Mouse (Mus musculus): ENCODE data around the gene Btaf1. TPM values are rescaled to one million over a fixed set of nuclear protein-coding genes. Genes with fewer than 3 reads are reported as not detected.
"Not testable (repeated sequence)": the region's sequence is repeated elsewhere in the genome, so short reads cannot be mapped to it uniquely, and the experiment has no call there.

The Btaf1 gene
- polyA plus RNA-seq, 1 experiment from 2014 or later, result 9.1 TPM

GRCm38 (mm10) chr19:36927800-36928361, 2.0 kb downstream of the Btaf1 start:
- no peak overlapping the region for H3K9ac ChIP-seq
- H3K27ac ChIP-seq, result no peak overlapping the region
- 0 out of 2 replicates have a peak, but pooled peaks cover 2% of the 10 kb centered on the region for H3K4me1 ChIP-seq (replicated peaks)
- H3K27me3 ChIP-seq (replicated peaks), result no peaks in the 10 kb centered on the region
- H3K4me2 ChIP-seq (replicated peaks), result no peak overlapping the region
- 81% methylated on average over 6 of the region's 6 CpGs for WGBS
- H3K36me3 ChIP-seq, result no peaks in the 10 kb centered on the region
- H3K9me3 ChIP-seq, result no peaks in the 10 kb centered on the region
- no peak for ATAC-seq
- H3K4me3 ChIP-seq (replicated peaks), result no peak overlapping the region

GRCm38 (mm10) chr19:36929816-36930215, 3.9 kb downstream of the Btaf1 start:
- 0 out of 2 replicates have a peak, but pooled peaks cover 2% of the 10 kb centered on the region for H3K4me1 ChIP-seq (replicated peaks)
- no peak overlapping the region for H3K4me3 ChIP-seq (replicated peaks)
- no peak for ATAC-seq
- H3K27ac ChIP-seq, result no peak overlapping the region
- H3K4me2 ChIP-seq (replicated peaks), result no peak overlapping the region
- H3K9ac ChIP-seq, result no peak overlapping the region
- H3K27me3 ChIP-seq (replicated peaks), result no peaks in the 10 kb centered on the region
- no peaks in the 10 kb centered on the region for H3K36me3 ChIP-seq
- H3K9me3 ChIP-seq, result no peaks in the 10 kb centered on the region

- no peak for ATAC-seq
- Histone ChIP-seq H3K4me2 (replicated peaks) (no peak overlapping the region), H3K27ac (no peak overlapping the region), H3K9ac (no peak overlapping the region), H3K9me3 (no peaks in the 10 kb centered on the region), H3K4me3 (replicated peaks) (no peak overlapping the region), H3K27me3 (replicated peaks) (no peaks in the 10 kb centered on the region), H3K36me3 (no peaks in the 10 kb centered on the region), H3K4me1 (replicated peaks) (0 out of 2 replicates have a peak, but pooled peaks cover 2% of the 10 kb centered on the region)
These were observed 6.2 kb downstream of the Btaf1 start for GRCm38 (mm10) chr19:36932097-36932496.

GRCm38 (mm10) chr19:36932613-36933012, 6.7 kb downstream of the Btaf1 start:
- H3K4me2 ChIP-seq (replicated peaks), result no peak overlapping the region
- no peak overlapping the region for H3K27ac ChIP-seq
- no peaks in the 10 kb centered on the region for H3K36me3 ChIP-seq
- H3K9me3 ChIP-seq, result no peaks in the 10 kb centered on the region
- no peaks in the 10 kb centered on the region for H3K4me1 ChIP-seq (replicated peaks)
- 77% methylated on average over 2 of the region's 2 CpGs for WGBS
- H3K27me3 ChIP-seq (replicated peaks), result no peaks in the 10 kb centered on the region
- ATAC-seq, result no peak
- H3K9ac ChIP-seq, result no peak overlapping the region
- H3K4me3 ChIP-seq (replicated peaks), result no peak overlapping the region

- Histone ChIP-seq H3K27me3 (replicated peaks) (no peaks in the 10 kb centered on the region), H3K36me3 (no peaks in the 10 kb centered on the region), H3K4me1 (replicated peaks) (no peaks in the 10 kb centered on the region), H3K9me3 (no peaks in the 10 kb centered on the region), H3K4me3 (replicated peaks) (no peak overlapping the region), H3K9ac (no peak overlapping the region), H3K27ac (no peak overlapping the region), H3K4me2 (replicated peaks) (no peak overlapping the region)
- 84% methylated on average over 4 of the region's 4 CpGs for WGBS
- ATAC-seq, result no peak
These were observed 10.4 kb downstream of the Btaf1 start for GRCm38 (mm10) chr19:36936285-36936684.

GRCm38 (mm10) chr19:36938008-36938407, 12.1 kb downstream of the Btaf1 start:
- no peaks in the 10 kb centered on the region for H3K9me3 ChIP-seq
- H3K4me2 ChIP-seq (replicated peaks), result no peak overlapping the region
- H3K9ac ChIP-seq, result no peak overlapping the region
- no peak for ATAC-seq
- H3K27ac ChIP-seq, result no peak overlapping the region
- no peaks in the 10 kb centered on the region for H3K27me3 ChIP-seq (replicated peaks)
- no peaks in the 10 kb centered on the region for H3K4me1 ChIP-seq (replicated peaks)
- no peaks in the 10 kb centered on the region for H3K36me3 ChIP-seq
- no peak overlapping the region for H3K4me3 ChIP-seq (replicated peaks)

GRCm38 (mm10) chr19:36940064-36940463, 14.2 kb downstream of the Btaf1 start:
- 93% methylated on average over 1 of the region's 1 CpGs for WGBS
- no peak for ATAC-seq
- Histone ChIP-seq H3K4me2 (replicated peaks) (no peak overlapping the region), H3K27me3 (replicated peaks) (no peaks in the 10 kb centered on the region), H3K27ac (no peak overlapping the region), H3K9me3 (no peaks in the 10 kb centered on the region), H3K4me1 (replicated peaks) (no peaks in the 10 kb centered on the region), H3K4me3 (replicated peaks) (no peak overlapping the region), H3K36me3 (no peaks in the 10 kb centered on the region), H3K9ac (no peak overlapping the region)

- WGBS, result 78% methylated on average over 4 of the region's 4 CpGs
- no peak overlapping the region for H3K4me2 ChIP-seq (replicated peaks)
- H3K27ac ChIP-seq, result no peak overlapping the region
- no peak overlapping the region for H3K9ac ChIP-seq
- H3K4me1 ChIP-seq (replicated peaks), result no peaks in the 10 kb centered on the region
- H3K4me3 ChIP-seq (replicated peaks), result no peak overlapping the region
- peaks cover 9% of the 10 kb centered on the region for H3K36me3 ChIP-seq
- no peak for ATAC-seq
- no peaks in the 10 kb centered on the region for H3K27me3 ChIP-seq (replicated peaks)
- H3K9me3 ChIP-seq, result no peaks in the 10 kb centered on the region
These were observed 27.8 kb downstream of the Btaf1 start for GRCm38 (mm10) chr19:36953637-36954206.

- no peaks in the 10 kb centered on the region for H3K27me3 ChIP-seq (replicated peaks)
- WGBS, result 68% methylated on average over 4 of the region's 4 CpGs
These were observed 32.5 kb downstream of the Btaf1 start for GRCm38 (mm10) chr19:36958331-36958730.

GRCm38 (mm10) chr19:36961320-36961719, 35.4 kb downstream of the Btaf1 start:
- no peak overlapping the region for H3K4me2 ChIP-seq (replicated peaks)
- ATAC-seq, result no peak
- no peak overlapping the region for H3K4me3 ChIP-seq (replicated peaks)
- H3K9me3 ChIP-seq, result no peaks in the 10 kb centered on the region
- WGBS, result 98% methylated on average over 1 of the region's 1 CpGs
- H3K36me3 ChIP-seq, result peaks cover 13% of the 10 kb centered on the region
- no peaks in the 10 kb centered on the region for H3K27me3 ChIP-seq (replicated peaks)
- no peak overlapping the region for H3K9ac ChIP-seq
- no peaks in the 10 kb centered on the region for H3K4me1 ChIP-seq (replicated peaks)
- no peak overlapping the region for H3K27ac ChIP-seq

More at GRCm38 (mm10) chr19:36958331-36958730, 32.5 kb downstream of the Btaf1 start:
- H3K9ac ChIP-seq, result no peak overlapping the region
- no peak overlapping the region for H3K4me2 ChIP-seq (replicated peaks)
- no peak for ATAC-seq
- H3K4me3 ChIP-seq (replicated peaks), result no peak overlapping the region
- H3K36me3 ChIP-seq, result peaks cover 15% of the 10 kb centered on the region
- no peaks in the 10 kb centered on the region for H3K4me1 ChIP-seq (replicated peaks)
- H3K9me3 ChIP-seq, result no peaks in the 10 kb centered on the region
- no peak overlapping the region for H3K27ac ChIP-seq

GRCm38 (mm10) chr19:36962544-36963260, 36.8 kb downstream of the Btaf1 start:
- H3K9me3 ChIP-seq; H3K4me1 ChIP-seq (replicated peaks); H3K27ac ChIP-seq; H3K4me3 ChIP-seq (replicated peaks); H3K4me2 ChIP-seq (replicated peaks); ATAC-seq; H3K9ac ChIP-seq; H3K27me3 ChIP-seq (replicated peaks): not testable (repeated sequence)
- WGBS, result 88% methylated on average over 6 of the region's 6 CpGs
- H3K36me3 ChIP-seq, result peaks cover 11% of the 10 kb centered on the region; the same call in 1 of the 2 replicates

- H3K27me3 ChIP-seq (replicated peaks), result no peaks in the 10 kb centered on the region
- no peaks in the 10 kb centered on the region for H3K9me3 ChIP-seq
- no peak overlapping the region for H3K27ac ChIP-seq
- 87% methylated on average over 5 of the region's 5 CpGs for WGBS
- no peaks in the 10 kb centered on the region for H3K4me1 ChIP-seq (replicated peaks)
- peaks cover 8% of the 10 kb centered on the region; the same call in 1 of the 2 replicates for H3K36me3 ChIP-seq
- ATAC-seq, result no peak
- H3K4me2 ChIP-seq (replicated peaks), result no peak overlapping the region
- no peak overlapping the region for H3K9ac ChIP-seq
- no peak overlapping the region for H3K4me3 ChIP-seq (replicated peaks)
These were observed 78.7 kb downstream of the Btaf1 start for GRCm38 (mm10) chr19:37004557-37004956.

- no peak overlapping the region for H3K27ac ChIP-seq
- whole genome bisulfite sequencing, result 91% methylated on average over 3 of the region's 3 CpGs
- no peak for ATAC-seq
- peaks cover 20% of the 10 kb centered on the region for H3K36me3 ChIP-seq
- H3K4me1 ChIP-seq (replicated peaks), result no peaks in the 10 kb centered on the region
- no peaks in the 10 kb centered on the region for H3K9me3 ChIP-seq
- H3K4me2 ChIP-seq (replicated peaks), result no peak overlapping the region
- H3K27me3 ChIP-seq (replicated peaks), result no peaks in the 10 kb centered on the region
- H3K9ac ChIP-seq, result no peak overlapping the region
- no peak overlapping the region for H3K4me3 ChIP-seq (replicated peaks)
These were observed 84.0 kb downstream of the Btaf1 start for GRCm38 (mm10) chr19:37009878-37010281.
